Mouse (Mus musculus) cerebellum, adult 2 months (tissue): ENCODE data around the gene Slc36a2.

Source experiments
- CTCF ChIP-seq: fragments of 200-500 bp; IDR thresholded peaks from 2 replicates; pipeline ENCODE4 v1.5.1; 2011; ENCODE audit warnings: low read depth, mild to moderate bottlenecking, control low read depth, low read length, moderate library complexity, borderline replicate concordance; ENCODE audit not compliant: insufficient read depth
- POLR2A ChIP-seq: fragments of 200-500 bp; IDR thresholded peaks from 2 replicates; pipeline ENCODE4 v1.6.1; 2011; ENCODE audit warnings: low read length, control low read depth, borderline replicate concordance; ENCODE audit not compliant: insufficient read depth

DNA sequence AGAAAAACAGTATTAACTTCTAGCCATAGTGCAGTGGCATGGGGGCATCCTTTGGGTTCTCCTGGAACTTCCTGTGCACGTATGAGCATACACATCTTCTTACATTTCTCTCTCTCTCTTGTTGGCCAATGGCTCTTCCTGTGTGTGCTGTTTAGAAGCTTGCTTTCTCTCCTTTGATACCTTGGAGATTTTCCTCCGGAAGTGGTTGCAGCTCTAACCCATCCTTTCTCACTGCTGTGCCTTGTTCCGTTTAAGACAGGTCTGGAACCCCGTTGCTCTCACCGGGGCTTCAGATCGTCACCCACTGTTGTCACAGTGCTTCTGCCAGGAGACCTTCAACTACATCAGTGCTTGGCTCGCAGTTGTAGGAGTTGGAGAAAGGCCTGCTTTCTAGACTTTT lies 36.4 kb upstream of the Slc36a2 start:
- TF ChIP-seq CTCF: no peak
- no peak for TF ChIP-seq POLR2A
